Mouse (Mus musculus) frontal cortex, postnatal 10 days (tissue): Measurements from ENCODE around the gene Zfp316.

Experiments used
- DNase-seq, 2 experiments: peaks; one replicate each; pipeline ENCODE4 v3.0.0; 2022; ENCODE audit warnings: low spot score in 2 of 2, mixed read lengths in 1 of 2

The Zfp316 gene

GRCm38 (mm10) chr5:143226790-143227189 lies 43.0 kb downstream of the Zfp316 start, which contains the start of gene Spdye4a:
Spdye4a (minus strand) TSS chr5:143226890.
- DNase-seq: no peak

- no peak for DNase-seq
Observed at GRCm38 (mm10) chr5:143222287-143222686, 47.5 kb downstream of the Zfp316 start.

GRCm38 (mm10) chr5:143220996-143221395 lies 48.8 kb downstream of the Zfp316 start:
- no peak for DNase-seq

- no peak for DNase-seq
Observed at GRCm38 (mm10) chr5:143213832-143214231, 56.0 kb downstream of the Zfp316 start.

- no peak for DNase-seq
Observed at GRCm38 (mm10) chr5:143205015-143205414, 64.8 kb downstream of the Zfp316 start.
